Mouse (Mus musculus) forebrain, postnatal 0 days (tissue): ENCODE measurements at regions not wholly inside any gene's neighbourhood (a gene's known extent, or its start where the extent isn't known, plus 50 kb on each side); places are given as distances from the start of the nearest gene placed in this dataset.
A peak's percentile ranks its signal among the peaks of the same experiment; 100 is the strongest.

Source experiments
- ATAC-seq: fragments of 200-750 bp; cut with Nextera tagmentation; 2 replicates; pipeline ENCODE4 v1.8.0; 2017; ENCODE audit warnings: mild to moderate bottlenecking, moderate library complexity
- DNase-seq: peaks from one replicate; pipeline ENCODE4 v3.0.0-alpha.2; 2015
- H3K27ac ChIP-seq: fragments of 300-500 bp; sonication (generic); 2 replicates; pipeline ENCODE4 v1.5.1; 2014; ENCODE audit warnings: low read depth, mild to moderate bottlenecking, antibody characterized with exemption, low read length, moderate library complexity, mixed read lengths
- H3K27me3 ChIP-seq: fragments of 300-500 bp; sonication (generic); 2 replicates; pipeline ENCODE4 v1.6.1; 2014; ENCODE audit warnings: mild to moderate bottlenecking, low read length, mixed read lengths; ENCODE audit not compliant: insufficient read depth
- H3K36me3 ChIP-seq: fragments of 300-500 bp; sonication (generic); 2 replicates; pipeline ENCODE4 v1.6.1; 2014; ENCODE audit warnings: mild to moderate bottlenecking, moderate library complexity; ENCODE audit not compliant: insufficient read depth
- H3K4me1 ChIP-seq: fragments of 300-500 bp; sonication (generic); 2 replicates; pipeline ENCODE4 v1.6.1; 2014; ENCODE audit warnings: antibody characterized with exemption; ENCODE audit not compliant: insufficient read depth
- H3K4me2 ChIP-seq: fragments of 300-500 bp; sonication (generic); 2 replicates; pipeline ENCODE4 v1.6.1; 2014; ENCODE audit warnings: low read depth, mild to moderate bottlenecking, moderate library complexity
- H3K4me3 ChIP-seq: fragments of 300-500 bp; sonication (generic); 2 replicates; pipeline ENCODE4 v1.5.1; 2014; ENCODE audit warnings: low read depth, low read length, mixed read lengths
- H3K9ac ChIP-seq: fragments of 300-500 bp; sonication (generic); 2 replicates; pipeline ENCODE4 v1.6.1; 2014; ENCODE audit warnings: mild to moderate bottlenecking
- H3K9me3 ChIP-seq: fragments of 300-500 bp; sonication (generic); 2 replicates; pipeline ENCODE4 v1.6.1; 2016; ENCODE audit warnings: low read length
- CTCF ChIP-seq: sonication (generic); IDR thresholded peaks from 2 replicates; pipeline ENCODE4 v1.5.1; 2016; ENCODE audit warnings: antibody characterized with exemption, control low read depth, low read depth
- WGBS: fragments of 180-500 bp; shearing (Covaris S2); extraction: QIAGEN DNeasy Blood & Tissue Kit; methylation state at CpG from one replicate; pipeline ENCODE4 v1.1.7; 2014; 5-methylcytosine and 5-hydroxymethylcytosine counted together

- Histone ChIP-seq H3K9ac (no peak overlapping the region), H3K9me3 (no peaks in the 10 kb centered on the region), H3K27me3 (no peaks in the 10 kb centered on the region), H3K4me1 (peaks cover 15% of the 10 kb centered on the region), H3K4me2 (no peak overlapping the region), H3K27ac (peak overlapping the region; percentile 84), H3K36me3 (no peaks in the 10 kb centered on the region), H3K4me3 (no peak overlapping the region)
- DNase-seq (peak; percentile 89), ATAC-seq (peak; percentile 98)
- 4% methylated on average over 3 of the region's 3 CpGs for WGBS
- TF ChIP-seq CTCF, result no peak
Observed at GRCm38 (mm10) chr4:25408696-25409448, 127.3 kb upstream of the Ufl1 start.

GRCm38 (mm10) chr4:25407842-25408241, 126.2 kb upstream of the Ufl1 start:
- TF ChIP-seq CTCF, result no peak
- Histone ChIP-seq H3K27me3 (no peaks in the 10 kb centered on the region), H3K4me3 (no peak overlapping the region), H3K4me1 (peaks cover 15% of the 10 kb centered on the region), H3K27ac (peak overlapping the region; percentile 84), H3K9me3 (no peaks in the 10 kb centered on the region), H3K36me3 (no peaks in the 10 kb centered on the region), H3K4me2 (no peak overlapping the region), H3K9ac (no peak overlapping the region)
- ATAC-seq (no peak), DNase-seq (peak; percentile 17)
- WGBS, result 12% methylated on average over 4 of the region's 4 CpGs

- WGBS, result 53% methylated on average over 5 of the region's 5 CpGs
- no peak for TF ChIP-seq CTCF
- Histone ChIP-seq H3K4me2 (no peak overlapping the region), H3K9ac (no peak overlapping the region), H3K9me3 (no peaks in the 10 kb centered on the region), H3K27me3 (no peaks in the 10 kb centered on the region), H3K27ac (no peak overlapping the region; the same call in 1 of the 2 replicates), H3K4me3 (no peak overlapping the region), H3K36me3 (no peaks in the 10 kb centered on the region), H3K4me1 (no peaks in the 10 kb centered on the region)
- ATAC-seq (peak; percentile 67), DNase-seq (peak; percentile 8)
Observed at GRCm38 (mm10) chr4:25389542-25389941, 107.9 kb upstream of the Ufl1 start.

- Histone ChIP-seq H3K27ac (no peak overlapping the region), H3K27me3 (no peaks in the 10 kb centered on the region), H3K4me3 (no peak overlapping the region), H3K4me2 (no peak overlapping the region), H3K36me3 (no peaks in the 10 kb centered on the region), H3K9me3 (no peaks in the 10 kb centered on the region), H3K4me1 (no peaks in the 10 kb centered on the region), H3K9ac (no peak overlapping the region)
- 79% methylated on average over 4 of the region's 4 CpGs for WGBS
- ATAC-seq, result no peak
- DNase-seq, result no peak
- no peak for TF ChIP-seq CTCF
Observed at GRCm38 (mm10) chr4:25372041-25372440, 90.4 kb upstream of the Ufl1 start.

GRCm38 (mm10) chr4:25364402-25364801, 82.8 kb upstream of the Ufl1 start:
- ATAC-seq, result no peak
- Histone ChIP-seq H3K9me3 (no peaks in the 10 kb centered on the region), H3K27me3 (no peaks in the 10 kb centered on the region), H3K4me3 (no peak overlapping the region), H3K27ac (no peak overlapping the region), H3K9ac (no peak overlapping the region), H3K4me2 (no peak overlapping the region), H3K4me1 (no peaks in the 10 kb centered on the region), H3K36me3 (no peaks in the 10 kb centered on the region)
- DNase-seq, result no peak
- TF ChIP-seq CTCF, result no peak

- 89% methylated on average over 1 of the region's 1 CpGs for WGBS
- no peak overlapping the region for H3K27ac ChIP-seq
- H3K9ac ChIP-seq, result no peak overlapping the region
- H3K27me3 ChIP-seq, result no peaks in the 10 kb centered on the region
- H3K4me3 ChIP-seq, result no peak overlapping the region
- H3K36me3 ChIP-seq, result no peaks in the 10 kb centered on the region
- DNase-seq (no peak), ATAC-seq (no peak)
- no peaks in the 10 kb centered on the region for H3K9me3 ChIP-seq
- H3K4me2 ChIP-seq, result no peak overlapping the region
- no peaks in the 10 kb centered on the region for H3K4me1 ChIP-seq
- peak; percentile 6; the same call in 1 of the 2 replicates for TF ChIP-seq CTCF
Observed at GRCm38 (mm10) chr4:25337638-25338037, 56.0 kb upstream of the Ufl1 start.
